Mouse (Mus musculus): Measurements from ENCODE around the gene Mettl16.
A peak's percentile ranks its signal among the peaks of the same experiment; 100 is the strongest.

Gene Mettl16

DNA sequence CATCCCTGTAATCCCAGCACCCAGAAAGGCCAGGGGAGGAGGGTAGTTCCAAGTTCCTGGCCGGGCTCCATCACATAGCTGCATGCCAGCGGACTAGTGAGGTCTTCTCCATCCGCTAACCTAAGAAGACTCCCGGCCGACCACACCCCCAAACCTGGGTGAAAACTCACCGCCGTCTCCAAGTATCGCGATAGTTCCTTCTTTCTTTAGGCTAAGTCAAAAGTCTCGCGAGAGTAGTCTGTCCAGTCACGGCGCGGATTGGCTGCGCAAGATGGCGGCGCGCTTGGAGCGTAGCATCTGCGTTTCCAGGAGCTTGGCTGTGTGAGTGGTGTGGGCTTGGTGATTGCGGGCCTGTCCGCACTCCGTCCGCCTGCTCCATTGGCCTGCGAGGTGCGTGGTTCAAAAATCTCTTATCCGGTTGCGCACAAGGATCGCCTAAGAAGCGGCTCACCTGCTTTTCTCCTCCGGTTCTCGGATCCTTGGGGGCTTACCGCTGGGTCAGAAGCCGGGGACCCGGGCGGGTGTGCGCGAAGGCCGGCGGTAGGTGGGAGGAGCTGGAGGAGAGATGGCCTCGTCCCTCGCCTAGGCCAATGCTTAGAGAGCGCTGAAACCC, at the start of gene Mettl16:
Gene Mettl16, plus strand, starts transcription at position 236 of the 613 bp plus-strand sequence.
- DNase-seq (ENCODE audit: low spot score in 2 of 2), result peak; percentile 93 to 94

GRCm38 (mm10) chr11:74721141-74721540, 49.5 kb upstream of the Mettl16 start:
- DNase-seq (ENCODE audit: low spot score in 2 of 2), result no peak

DNA sequence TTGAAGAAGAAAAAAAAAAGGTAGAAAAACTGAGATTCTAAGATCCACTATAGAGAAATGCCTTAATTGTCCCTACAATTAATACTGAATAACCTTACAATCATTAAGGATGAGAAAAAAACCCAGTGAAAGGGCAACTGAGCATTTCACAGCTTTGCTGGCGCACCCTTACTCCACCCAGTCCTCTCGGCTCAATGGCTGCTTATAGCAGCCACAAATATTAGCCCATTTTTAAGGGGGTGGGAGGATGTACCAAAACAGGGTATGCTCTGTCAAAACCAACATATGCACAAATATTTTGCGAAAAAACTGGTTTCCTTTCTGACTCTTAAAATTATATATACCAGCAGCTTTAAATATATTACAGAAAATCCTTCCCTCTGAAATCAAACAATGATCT, 48.7 kb upstream of the Mettl16 start:
- no peak for DNase-seq (ENCODE audit: low spot score in 2 of 2)

DNA sequence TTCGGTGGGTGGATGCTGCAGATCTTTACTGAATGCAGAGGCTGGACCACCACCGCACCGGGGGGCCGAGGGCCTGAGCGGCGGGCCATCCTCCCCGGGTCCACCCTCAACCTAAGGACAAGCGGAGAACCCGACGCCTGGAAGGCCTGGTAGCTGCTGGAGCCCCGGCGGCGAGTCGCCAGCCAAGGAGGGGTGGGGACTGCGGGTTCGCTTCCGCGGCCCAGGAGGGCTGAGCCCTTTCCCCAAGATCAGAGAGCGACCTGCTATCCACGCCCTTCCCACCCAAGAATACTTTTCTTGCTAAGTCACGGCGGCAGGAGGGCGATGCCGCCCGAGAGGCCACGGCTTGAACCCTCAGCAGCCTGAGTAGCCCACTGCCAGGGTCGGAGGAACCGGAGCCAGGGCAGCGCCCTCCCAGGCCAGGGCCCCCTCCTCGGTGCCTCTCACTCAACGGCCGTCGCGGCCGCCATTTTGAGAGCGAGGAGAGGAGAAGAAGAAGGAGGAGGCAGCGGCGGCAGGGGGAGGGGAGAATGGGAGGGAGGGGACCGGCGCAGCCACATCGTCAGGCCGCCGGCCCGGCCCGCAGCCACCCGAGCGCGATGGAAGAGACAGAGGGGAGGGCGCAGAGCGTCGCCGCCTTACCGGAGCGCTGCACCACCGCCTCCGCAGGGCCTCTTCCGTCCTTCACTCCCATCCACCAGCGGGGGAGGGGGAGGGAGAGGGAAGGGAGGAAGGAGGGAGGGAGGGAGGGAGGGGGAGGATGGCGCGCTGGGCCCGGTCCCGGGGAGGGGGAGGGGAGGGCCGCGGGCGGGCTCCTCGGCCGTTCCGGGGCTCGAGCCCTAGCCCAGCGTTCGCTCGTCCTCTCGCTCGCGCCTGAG, 47.0 kb upstream of the Mettl16 start:
- peak; percentile 74 to 80 for DNase-seq (ENCODE audit: low spot score in 2 of 2)

- DNase-seq (ENCODE audit: low spot score in 2 of 2), result peak; percentile 88 to 90
Observed at GRCm38 (mm10) chr11:74724235-74724791, 46.3 kb upstream of the Mettl16 start, which contains the start of gene Pafah1b1. TSS of gene Pafah1b1 (minus strand) at chr11:74724670.

DNA sequence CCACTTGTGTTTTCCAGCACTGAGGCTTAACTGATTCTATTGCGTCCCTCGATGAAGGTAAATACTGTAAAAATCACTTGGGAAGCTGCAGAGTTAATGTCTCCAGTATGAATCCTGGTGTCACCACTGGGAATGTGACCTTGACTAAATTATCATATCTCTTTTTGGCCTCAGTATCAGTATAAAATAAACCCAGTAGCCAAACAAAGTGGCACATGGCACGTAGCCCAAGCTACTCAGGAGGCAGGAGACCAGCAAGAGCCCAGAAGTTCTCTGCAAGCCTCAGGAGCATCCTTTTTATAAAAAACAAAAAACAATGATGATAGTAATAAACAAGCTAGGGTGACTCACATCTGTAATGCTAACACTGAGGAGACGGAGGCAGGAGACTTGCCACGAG, 45.4 kb upstream of the Mettl16 start:
- DNase-seq (ENCODE audit: low spot score in 2 of 2), result no peak

DNA sequence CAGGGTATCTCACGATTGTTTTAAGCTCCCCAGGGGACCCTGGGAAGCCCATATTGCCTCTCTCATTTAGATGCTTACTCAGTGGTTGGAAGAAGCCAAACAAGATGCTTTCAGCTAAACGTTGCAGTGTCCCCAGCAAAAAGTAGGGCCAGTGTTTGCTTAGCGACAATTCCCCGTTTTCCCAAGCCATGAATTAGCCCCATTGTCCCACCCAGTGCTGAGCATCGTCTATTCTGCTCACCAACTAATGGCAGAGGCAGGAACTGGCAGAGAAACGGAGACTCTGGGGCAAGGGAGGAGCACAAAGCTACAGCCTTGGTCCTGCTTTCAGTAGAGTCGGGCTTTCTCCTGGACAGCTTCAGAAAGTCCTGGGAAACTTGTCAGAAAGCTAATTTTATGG, 35.7 kb upstream of the Mettl16 start:
- peak in 1 of 2 experiments; percentile 17 for DNase-seq (ENCODE audit: low spot score in 2 of 2)

DNA sequence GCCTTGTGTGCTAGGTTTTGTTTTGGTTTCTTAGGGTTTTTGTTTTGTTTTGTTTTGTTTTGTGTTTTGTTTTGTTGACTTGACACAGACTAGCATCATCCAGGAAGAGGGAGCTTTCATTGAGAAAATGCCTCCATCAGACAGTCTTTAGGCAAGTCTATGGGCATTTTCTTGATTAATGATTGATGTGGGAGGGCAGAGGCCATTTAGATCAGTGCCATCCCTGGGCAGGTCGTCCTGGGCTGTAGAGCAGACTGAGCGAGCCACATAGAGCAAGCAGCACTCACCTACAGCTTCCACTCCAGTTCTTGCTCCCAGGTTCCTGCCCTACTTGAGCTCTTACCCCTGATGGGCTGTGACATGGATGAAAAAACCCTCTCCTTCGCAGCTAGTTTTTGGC, 32.8 kb upstream of the Mettl16 start:
- no peak for DNase-seq (ENCODE audit: low spot score in 2 of 2)

GRCm38 (mm10) chr11:74748022-74748421, 22.6 kb upstream of the Mettl16 start:
- DNase-seq (ENCODE audit: low spot score in 2 of 2), result no peak

DNA sequence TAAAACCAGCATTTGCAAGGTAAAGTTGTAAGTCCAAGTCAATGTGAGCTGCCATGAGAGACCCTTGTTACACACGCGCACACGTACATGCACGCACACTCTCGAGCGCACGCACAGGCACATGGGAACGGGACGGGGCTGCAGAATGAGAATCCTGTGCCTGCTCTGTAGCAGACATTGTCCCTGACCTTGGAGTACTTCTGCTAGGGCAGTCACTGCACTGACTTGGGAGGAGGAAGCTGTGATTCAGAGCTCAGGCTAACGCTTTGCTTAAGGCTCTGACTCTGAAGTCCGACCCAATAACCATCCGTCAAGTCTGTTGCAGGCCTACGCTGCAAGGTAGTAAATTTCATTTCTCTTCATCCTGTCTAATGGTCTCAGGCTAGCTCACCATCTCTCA, 21.4 kb upstream of the Mettl16 start:
- no peak for DNase-seq (ENCODE audit: low spot score in 2 of 2)

- DNase-seq (ENCODE audit: low spot score in 2 of 2), result no peak
Observed at GRCm38 (mm10) chr11:74750662-74751351, 19.8 kb upstream of the Mettl16 start.

DNA sequence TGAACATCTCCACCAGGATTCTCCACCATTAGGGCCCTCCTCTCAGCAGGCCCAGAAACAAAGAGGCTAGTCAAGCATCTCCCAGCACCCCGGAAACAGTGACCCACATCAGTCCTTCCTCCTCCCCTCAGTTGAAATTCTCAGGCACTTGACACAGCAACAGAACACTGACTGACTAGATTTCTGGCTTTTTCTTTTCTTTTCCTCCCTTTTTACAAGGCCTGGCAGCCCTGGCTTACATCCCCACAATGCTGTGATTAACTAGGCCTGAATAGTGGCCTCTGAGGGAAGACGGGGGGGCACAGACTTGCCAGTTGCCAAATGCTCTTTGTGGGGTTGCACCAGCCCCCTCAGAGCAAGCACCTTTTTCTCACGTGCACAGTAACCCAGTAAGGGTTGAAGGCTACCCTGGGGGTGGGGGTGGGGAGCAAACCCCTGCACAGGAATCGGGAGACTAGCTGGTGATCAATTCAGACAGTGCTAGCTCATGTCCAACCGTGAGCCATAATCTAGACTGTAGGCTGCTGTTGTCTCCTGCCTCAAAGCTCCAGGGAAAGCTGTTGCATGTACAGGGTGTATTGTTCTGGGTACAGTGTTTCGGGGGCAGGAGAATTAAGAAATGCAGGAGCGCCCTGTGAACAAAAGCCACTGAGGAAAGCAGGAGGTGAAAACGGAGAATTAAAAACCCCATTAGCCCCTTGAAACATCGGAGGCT, 19.1 kb upstream of the Mettl16 start:
- DNase-seq (ENCODE audit: low spot score in 2 of 2), result no peak

DNA sequence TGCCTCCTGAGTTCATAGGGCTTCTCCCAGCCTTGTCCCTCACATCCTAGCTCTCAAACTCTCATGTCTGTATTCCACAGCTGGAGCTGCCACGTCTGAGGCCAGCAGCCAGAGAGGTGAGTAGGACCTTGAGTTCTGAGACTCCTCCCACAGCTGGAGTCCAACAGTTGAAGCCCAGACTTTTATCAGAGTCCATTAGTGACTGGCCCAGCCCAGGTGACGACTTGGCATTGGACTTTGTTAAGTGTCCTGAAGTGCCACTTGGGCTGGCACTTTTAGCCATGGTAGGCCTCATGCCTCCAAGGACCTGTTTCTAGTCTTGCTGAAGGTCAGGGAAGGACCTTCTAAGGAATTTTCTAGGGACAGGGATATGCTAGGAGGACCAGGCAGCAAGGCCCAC, 14.0 kb upstream of the Mettl16 start:
- DNase-seq (ENCODE audit: low spot score in 2 of 2), result no peak

GRCm38 (mm10) chr11:74761011-74761705, 9.5 kb upstream of the Mettl16 start:
- no peak for DNase-seq (ENCODE audit: low spot score in 2 of 2)

- DNase-seq (ENCODE audit: low spot score in 2 of 2), result no peak
Observed at GRCm38 (mm10) chr11:74763960-74764625, 6.5 kb upstream of the Mettl16 start.

GRCm38 (mm10) chr11:74767469-74767868, 3.2 kb upstream of the Mettl16 start:
- DNase-seq (ENCODE audit: low spot score in 2 of 2), result no peak

DNA sequence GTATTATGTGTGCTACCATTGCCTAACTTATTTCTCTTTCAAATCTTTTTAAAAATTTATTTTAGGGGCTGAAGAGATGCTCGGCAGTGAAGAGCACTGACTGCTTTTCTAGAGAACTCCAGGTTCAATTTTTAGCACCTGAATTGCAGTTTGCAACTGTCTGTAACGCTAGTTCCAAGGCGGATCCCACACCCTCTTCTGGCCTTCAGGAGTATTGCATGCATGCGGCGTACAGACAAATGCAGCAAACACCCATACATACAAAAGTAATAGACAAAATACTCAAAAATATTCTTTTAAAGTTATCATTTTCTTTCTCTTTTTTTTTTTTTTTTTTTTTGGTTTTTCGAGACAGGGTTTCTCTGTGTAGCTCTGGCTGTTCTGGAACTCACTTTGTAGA, 2.6 kb upstream of the Mettl16 start:
- no peak for DNase-seq (ENCODE audit: low spot score in 2 of 2)

DNA sequence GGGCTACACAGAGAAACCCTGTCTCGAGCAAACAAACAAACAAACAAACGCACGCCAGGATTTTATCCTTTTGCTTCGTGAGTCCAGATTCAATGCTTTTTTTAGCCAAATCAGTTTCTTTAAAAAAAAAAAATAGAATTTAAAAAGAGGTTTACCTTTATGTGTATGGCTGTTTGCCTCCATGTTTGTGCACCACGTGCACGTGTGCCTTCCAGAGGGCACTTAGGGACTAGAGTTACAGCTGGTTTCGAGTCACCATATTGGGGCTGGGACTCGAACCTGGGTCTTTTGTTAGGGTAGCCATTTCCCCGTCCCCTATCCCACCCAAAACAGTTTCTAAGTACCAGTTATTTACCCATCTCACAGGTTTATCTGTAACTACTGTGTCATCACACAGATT, 593 bp upstream of the Mettl16 start:
- no peak for DNase-seq (ENCODE audit: low spot score in 2 of 2)

- no peak for DNase-seq (ENCODE audit: low spot score in 2 of 2)
Observed at GRCm38 (mm10) chr11:74771234-74771633, 604 bp downstream of the Mettl16 start.

DNA sequence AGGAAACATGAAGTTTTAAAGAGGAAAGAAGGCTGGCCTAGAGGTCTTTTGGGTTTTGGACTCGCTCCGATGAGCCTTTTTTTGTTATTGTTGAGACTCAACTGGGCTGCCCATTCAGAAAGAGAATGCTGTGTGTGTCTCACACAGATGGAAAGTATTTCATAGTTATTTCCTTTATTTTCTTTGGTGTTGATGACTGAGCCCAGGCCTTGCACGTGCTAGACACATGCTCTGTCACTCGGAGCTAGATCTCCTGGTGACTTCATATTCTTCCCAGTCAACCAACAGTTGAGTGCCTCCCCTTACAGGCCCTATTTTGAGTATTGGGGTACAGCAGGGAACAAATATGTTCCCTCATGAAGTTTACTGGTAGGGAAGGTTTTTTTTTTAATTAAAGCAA, 1.0 kb downstream of the Mettl16 start:
- DNase-seq (ENCODE audit: low spot score in 2 of 2), result no peak

Measured in frontal cortex, postnatal 14 days (tissue).